Mouse (Mus musculus) layer of hippocampus, adult 2 months (tissue): ENCODE data around the gene 4933434E20Rik. TPM values are rescaled to one million over a fixed set of nuclear protein-coding genes. Genes with fewer than 3 reads are reported as not detected.

Experiments
- DNase-seq, 2 experiments: peaks; one replicate each; pipeline ENCODE4 v3.0.0; 2022; ENCODE audit warnings: low spot score in 2 of 2
- H3K27ac ChIP-seq: fragments of 200-600 bp; 2 replicates; pipeline ENCODE4 v1.8.1; 2022
- H3K4me3 ChIP-seq: fragments of 200-600 bp; 2 replicates; pipeline ENCODE4 v1.8.1; 2022; ENCODE audit warnings: mild to moderate bottlenecking
- CTCF ChIP-seq: fragments of 200-600 bp; conservative IDR thresholded peaks from 2 replicates; pipeline ENCODE4 v1.8.1; 2022; ENCODE audit warnings: antibody characterized with exemption, mild to moderate bottlenecking, moderate library complexity
- total RNA-seq, 2 experiments: library from RNA; stranded (reverse); gene quantifications; 2 replicates each; pipeline ENCODE4 v1.2.3; 2021

4933434E20Rik gene
- total RNA-seq, 2 experiments from 2014 or later: 89.6 to 101 TPM

DNA sequence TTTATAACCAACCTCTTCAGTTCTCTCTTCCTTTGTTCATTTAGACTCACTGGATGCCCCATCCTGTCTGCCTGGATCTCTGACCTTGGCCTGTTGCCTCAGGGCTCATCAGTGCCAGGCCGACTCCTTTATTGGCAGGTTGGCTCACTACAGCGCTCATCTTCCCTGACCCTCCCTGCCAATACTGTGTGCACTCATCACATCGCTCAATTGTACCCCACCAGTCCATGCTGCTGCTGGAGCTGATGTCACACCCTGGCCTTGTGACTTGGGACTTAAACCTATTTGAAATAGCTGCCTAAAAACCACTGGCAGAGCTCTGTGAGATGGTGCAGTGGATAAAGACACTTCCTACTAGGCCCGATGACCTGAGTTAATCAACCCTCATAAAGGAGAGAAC is 16.4 kb downstream of the 4933434E20Rik start:
- DNase-seq: no peak
- no peak for TF ChIP-seq CTCF
- H3K27ac ChIP-seq: no peak overlapping the region
- no peak overlapping the region for H3K4me3 ChIP-seq

DNA sequence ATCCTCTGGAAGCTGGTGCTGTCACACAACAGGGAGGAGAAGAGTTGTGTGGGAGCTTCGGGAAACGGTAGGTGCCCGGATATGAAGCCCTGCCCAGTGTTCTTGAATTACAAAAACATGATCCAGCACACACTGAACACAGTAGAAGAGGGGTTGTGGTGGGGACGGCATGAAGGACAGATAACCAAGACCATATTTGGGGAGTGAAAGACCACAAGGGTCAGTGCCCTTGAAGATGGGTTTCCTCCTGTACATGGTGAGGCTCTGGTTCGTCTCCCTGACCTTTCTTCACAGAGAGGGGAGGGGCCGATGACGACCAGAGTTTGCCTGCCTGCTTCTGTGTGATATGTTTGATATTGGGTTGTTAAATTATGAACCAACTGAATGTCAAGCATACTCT is 18.3 kb downstream of the 4933434E20Rik start:
- no peak for TF ChIP-seq CTCF
- DNase-seq: no peak
- no peak overlapping the region for H3K4me3 ChIP-seq
- no peak overlapping the region for H3K27ac ChIP-seq

DNA sequence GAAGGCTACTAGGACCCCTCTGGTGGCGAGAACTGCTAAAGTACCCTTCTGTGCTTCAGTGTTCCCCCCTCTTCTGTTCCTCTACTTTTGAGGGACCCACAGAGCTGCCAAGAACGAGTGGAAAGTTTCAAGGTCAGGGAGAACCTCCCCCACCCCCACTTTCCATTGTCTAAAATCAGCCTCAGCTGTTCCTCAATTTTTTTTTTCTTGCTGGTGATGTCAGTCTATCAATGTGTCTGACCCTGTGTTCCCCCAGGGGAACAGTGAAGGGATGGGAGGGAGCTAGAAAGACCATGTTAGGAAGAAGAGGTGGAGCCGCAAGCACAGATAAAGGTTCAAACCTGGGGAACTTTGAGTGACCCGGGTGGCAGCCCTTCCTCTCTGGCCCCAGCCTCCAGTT is 20.9 kb downstream of the 4933434E20Rik start, which contains the start of gene Tpm3:
Gene Tpm3, plus strand, starts transcription at position 356 of the 400 bp plus-strand sequence.
- no peak for DNase-seq
- Histone ChIP-seq H3K27ac (no peak within 1 kb of the TSS), H3K4me3 (no peak within 1 kb of the TSS)
- no peak for TF ChIP-seq CTCF

DNA sequence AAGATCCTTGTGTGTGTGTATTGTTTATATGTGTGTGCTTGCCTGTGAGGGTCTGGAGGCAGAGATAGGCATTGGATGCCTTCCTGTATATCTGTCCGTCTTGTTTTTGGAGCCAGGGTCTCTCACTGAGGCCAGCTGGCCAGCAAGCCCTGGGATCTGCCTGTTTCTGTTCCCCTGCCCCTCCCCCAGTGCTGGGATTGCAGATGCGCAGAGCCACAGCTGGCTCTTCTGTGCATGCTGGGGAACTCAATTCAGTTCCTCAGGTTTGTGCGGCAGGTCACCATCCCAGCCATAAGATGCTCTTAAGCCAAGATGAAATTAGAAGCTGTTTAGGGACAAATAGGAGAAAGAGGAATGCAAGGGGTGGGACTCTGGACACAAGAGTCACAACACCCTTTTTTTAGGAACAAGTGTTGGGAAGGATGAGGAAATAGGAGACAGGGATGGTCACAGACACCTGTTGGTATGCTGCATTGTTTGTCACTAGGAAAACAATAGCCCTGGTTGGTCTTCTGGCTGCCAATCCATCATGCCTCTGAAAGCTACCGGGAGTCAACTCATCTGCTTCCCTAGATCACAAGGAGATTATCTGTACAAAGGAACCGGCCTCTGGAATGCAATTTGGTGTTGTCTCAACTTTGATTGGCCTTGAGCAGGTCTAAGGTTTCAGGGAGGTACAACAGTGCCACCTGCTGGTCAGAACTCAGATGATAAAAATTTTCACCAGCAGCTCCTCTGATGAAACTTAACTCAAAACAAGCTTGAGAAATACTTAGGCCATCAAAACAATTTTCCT is 25.7 kb downstream of the 4933434E20Rik start:
- Histone ChIP-seq H3K27ac (peak overlapping the region; percentile 43; the same call in 1 of the 2 replicates), H3K4me3 (no peak overlapping the region)
- TF ChIP-seq CTCF: peak; percentile 92
- DNase-seq: peak; percentile 70 to 87

DNA sequence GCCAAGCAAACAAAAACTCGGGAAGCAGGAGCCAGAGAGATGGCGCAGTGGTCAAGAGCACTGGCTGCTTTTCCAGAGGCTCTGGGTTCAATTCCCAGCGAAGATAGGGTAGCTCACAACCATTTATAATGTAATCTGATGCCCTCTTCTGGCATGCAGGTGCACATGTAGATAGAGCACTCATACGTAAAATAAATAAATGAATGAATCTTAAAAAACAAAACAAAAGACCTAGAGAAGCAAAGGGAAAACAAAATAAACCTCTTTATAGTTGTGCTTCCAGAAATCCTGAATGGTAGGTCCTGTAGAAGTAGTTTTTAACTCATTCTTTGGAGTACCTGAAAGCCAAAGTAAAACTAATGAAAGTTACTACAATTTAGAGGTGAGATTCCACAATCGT is 26.8 kb downstream of the 4933434E20Rik start:
- no peak overlapping the region for H3K4me3 ChIP-seq
- DNase-seq: no peak
- H3K27ac ChIP-seq: peak overlapping the region; percentile 43; the same call in 1 of the 2 replicates
- peak; percentile 43 for TF ChIP-seq CTCF

DNA sequence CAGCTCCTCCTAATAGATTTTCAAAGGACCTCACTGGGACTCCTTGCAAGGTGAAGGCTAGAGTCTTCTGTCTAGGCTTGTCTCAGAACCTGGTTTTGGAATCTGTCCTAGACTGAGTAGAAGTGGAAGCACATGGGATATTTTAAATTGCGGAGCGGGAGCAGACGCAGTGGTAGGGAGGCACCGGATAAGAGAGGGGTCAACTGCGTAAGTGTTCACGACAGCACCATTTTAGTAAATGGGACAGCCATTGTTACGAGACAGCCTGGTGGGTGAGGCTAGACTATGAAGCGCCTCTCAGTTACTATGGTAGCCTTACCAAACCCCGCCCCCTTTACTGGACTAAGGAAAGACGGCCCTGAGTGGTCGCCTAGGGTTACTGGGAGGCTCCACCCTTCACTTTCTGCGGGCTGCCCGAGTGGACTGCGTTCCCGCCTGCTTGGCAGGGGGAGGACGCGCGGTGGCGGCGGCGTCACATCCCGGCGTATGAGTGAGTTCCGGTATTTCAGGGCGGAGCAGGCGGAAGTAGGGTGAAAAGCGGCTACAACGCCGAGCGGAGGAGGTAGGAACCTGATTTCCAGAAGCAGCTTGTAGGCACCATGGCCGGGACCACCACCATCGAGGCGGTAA is 27.8 kb downstream of the 4933434E20Rik start:
- peak overlapping the region; percentile 96 for H3K27ac ChIP-seq
- TF ChIP-seq CTCF: peak; percentile 33
- DNase-seq: peak; percentile 92 to 94
- peak overlapping the region; percentile 78 for H3K4me3 ChIP-seq

DNA sequence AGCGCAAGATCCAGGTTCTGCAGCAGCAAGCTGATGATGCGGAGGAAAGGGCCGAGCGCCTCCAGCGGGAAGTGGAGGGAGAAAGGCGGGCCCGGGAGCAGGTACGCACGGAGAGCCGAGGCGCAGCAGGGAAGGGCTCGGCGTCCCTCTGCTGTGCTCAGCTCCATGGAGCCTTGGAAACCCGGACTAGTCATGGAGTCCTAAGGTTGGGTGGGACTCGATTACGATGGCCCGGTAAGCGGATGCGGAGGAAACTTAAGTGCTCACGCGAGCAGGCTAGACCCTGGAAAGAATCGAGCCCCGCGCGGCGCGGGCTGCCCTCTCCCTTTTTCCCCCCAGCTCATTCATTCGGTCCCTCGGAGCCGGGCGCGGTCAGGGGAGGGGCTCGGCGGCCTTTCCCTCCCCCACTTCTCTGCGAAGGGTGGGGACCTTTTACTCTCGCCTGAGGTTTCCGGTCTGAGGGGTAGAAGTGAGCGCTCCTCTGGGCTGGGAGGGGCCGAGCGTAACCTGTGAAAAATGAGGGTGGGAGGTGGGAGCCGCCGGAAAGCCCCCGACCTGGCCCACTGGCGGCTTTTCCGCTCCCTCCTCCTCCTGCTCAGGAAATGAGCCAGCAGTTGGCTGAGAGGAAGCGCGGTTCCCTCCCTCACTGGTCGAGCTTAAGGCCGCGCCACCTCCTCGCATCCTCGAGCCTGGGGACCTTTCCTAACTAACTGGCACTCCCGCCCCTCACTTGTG is 28.5 kb downstream of the 4933434E20Rik start:
- H3K27ac ChIP-seq: peak overlapping the region; percentile 96
- H3K4me3 ChIP-seq: peak overlapping the region; percentile 78
- TF ChIP-seq CTCF: 0 out of 2 replicates have a peak, but pooled peaks have one; percentile 3
- peak; percentile 35 to 42 for DNase-seq

DNA sequence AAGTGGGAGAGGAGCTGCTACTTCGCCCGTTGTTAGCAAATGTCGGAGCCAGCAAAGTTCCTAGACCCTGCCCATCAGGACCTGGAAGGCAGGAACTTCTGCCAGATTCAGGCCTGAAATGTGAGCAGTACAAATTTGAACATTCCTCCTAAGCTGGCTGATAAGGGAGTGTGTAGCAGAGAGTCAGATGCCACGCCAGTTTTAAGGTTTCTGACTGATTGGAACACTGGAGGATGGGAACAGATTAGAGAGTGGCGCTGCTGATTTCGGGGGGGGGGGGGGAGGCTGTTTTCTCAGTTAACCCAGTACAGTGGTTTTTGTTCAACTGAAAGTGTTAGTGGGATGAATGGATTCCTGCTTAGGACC is 29.0 kb downstream of the 4933434E20Rik start:
- H3K27ac ChIP-seq: peak overlapping the region; percentile 96
- no peak for TF ChIP-seq CTCF
- no peak for DNase-seq
- peak overlapping the region; percentile 78 for H3K4me3 ChIP-seq

DNA sequence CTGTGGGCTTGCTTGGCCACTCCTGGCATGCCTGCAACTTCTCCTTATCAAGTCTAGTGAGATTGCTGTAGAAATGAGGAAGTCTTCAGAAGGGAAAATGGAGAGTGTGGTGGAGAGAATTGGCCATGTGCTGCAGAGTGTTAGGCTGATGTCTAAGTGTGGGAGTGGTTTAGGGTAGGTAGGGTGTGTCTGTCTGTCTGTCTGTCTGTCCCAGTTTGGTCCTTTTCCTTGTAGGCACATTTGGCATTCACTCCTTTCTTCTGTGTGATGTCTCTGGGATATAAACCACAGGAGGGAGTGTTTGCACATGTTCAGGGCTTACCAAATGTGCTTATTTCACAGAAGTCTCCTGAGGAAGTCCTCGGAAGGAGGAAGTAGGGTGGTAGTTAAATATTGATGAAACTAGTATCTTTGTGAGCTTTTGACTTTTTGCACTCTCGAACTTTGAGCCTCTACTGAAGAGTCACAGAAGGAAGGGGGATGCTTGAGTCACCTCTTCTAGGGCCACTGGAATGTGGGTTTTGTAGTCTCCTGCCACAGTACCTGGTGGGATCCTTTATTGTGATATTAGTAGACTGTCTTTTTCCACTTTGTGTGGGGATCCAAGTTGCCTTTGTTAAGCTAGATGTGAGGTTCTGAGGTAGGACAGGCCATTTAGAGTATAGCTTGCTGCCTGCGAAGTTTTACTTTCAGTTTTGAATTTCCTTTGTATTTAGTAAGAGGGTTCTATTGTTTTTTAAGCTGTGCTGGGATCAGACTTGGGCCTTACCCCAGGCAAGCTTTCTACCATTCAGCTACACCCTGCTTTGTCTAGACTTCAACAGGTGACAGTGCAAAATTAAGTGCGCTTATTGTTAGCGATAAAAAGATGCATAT is 30.2 kb downstream of the 4933434E20Rik start:
- no peak for TF ChIP-seq CTCF
- Histone ChIP-seq H3K4me3 (peak overlapping the region; percentile 78), H3K27ac (peak overlapping the region; percentile 89)
- no peak for DNase-seq

DNA sequence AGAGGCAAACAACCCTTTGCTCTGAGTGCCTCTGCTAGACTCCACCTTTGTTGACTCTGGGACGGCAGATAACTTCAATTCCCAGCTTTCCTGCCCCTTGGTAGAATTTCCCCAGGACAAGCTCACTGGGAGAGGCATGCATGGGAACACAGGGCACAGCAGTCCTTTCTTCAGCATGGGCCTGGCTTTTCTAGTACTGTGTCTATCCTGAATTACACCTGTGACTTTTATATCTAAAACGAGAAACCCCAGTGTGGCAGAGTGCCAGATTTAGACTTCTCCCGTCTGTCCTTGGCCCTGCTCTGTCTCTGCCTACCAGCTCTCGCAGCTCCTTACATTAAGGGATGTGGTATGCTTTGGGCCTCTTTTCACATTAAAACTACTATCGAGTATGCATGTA is 31.6 kb downstream of the 4933434E20Rik start:
- peak overlapping the region; percentile 89 for H3K27ac ChIP-seq
- TF ChIP-seq CTCF: no peak
- peak in 1 of 2 experiments; percentile 9 for DNase-seq
- peak overlapping the region; percentile 27 for H3K4me3 ChIP-seq

DNA sequence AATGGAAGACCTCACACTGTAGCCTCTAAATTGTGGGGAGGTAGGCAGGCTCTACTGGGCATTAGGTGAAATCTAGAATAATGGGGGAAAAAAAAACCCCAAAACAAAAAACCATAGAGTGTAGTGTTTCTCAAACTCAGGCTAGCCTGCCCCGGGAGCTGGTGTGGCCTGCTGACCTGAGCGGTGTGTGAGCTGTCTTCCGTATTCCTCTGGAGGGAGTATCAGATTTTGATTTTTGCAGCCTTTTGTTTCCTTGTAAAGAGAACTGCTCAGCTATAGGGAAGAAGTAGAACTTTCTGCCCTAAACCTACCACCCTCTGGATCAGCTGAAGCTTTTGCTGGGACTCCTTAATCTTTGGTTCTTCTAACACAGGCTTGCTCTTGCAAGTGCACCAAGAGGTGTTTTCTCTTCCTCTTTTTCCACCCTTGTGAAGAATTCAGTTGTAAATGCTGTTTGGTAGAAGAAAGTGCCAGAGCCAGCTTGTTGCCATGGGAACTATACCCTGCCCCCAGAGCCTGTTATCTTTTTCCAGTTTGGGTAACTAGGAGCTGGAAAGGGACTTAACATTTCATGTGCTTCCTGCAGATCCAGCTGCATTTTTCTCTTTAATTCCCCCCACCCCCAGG is 32.4 kb downstream of the 4933434E20Rik start:
- H3K27ac ChIP-seq: peak overlapping the region; percentile 89
- H3K4me3 ChIP-seq: peak overlapping the region; percentile 27
- no peak for TF ChIP-seq CTCF
- DNase-seq: peak; percentile 64 to 80

DNA sequence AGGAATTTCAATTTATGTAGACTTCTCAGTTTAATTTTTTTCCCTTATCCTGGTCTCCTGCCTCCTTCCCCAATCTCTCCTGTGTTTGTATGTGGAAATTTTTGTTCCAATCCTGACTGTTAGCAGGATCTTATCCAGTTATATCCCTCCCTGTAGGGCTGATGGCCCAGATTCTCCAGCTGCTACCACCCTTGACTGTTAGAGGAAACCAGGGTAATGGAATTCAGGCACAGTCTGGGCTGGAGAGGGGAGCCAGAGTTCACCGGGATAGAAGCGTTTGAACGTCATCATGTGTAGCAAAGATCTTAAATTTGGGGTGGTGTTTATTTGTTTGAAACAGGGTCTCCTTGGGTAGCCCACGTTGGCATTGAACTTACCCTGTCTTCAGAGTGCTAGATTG is 33.4 kb downstream of the 4933434E20Rik start:
- no peak for DNase-seq
- H3K27ac ChIP-seq: peak overlapping the region; percentile 89
- no peak for TF ChIP-seq CTCF
- H3K4me3 ChIP-seq: peak overlapping the region; percentile 5; the same call in 1 of the 2 replicates
